Mouse (Mus musculus) left cerebral cortex, adult 18-20 months (tissue): ENCODE results near the gene Gm44965. TPM values are rescaled to one million over a fixed set of nuclear protein-coding genes. Genes with fewer than 3 reads are reported as not detected.
A peak's percentile ranks its signal among the peaks of the same experiment; 100 is the strongest.
"Not testable (repeated sequence)": the region's sequence is repeated elsewhere in the genome, so short reads cannot be mapped to it uniquely, and the experiment has no call there.

Experiments
- DNase-seq, 2 experiments: peaks; one replicate each; pipeline ENCODE4 v3.0.0; 2021 to 2022; ENCODE audit warnings: low spot score in 2 of 2, mixed read lengths in 1 of 2
- total RNA-seq, 2 experiments: library from RNA; stranded (reverse); gene quantifications; 2 replicates each; pipeline ENCODE4 v1.2.3; 2021

The Gm44965 gene
- total RNA-seq, 2 experiments from 2014 or later: not detected

GRCm38 (mm10) chr6:48622186-48622843 is 28.6 kb downstream of the Gm44965 start:
- not testable (repeated sequence) for DNase-seq

- DNase-seq: no peak
Observed at GRCm38 (mm10) chr6:48623460-48623859, 29.7 kb downstream of the Gm44965 start.

GRCm38 (mm10) chr6:48626464-48626863 is 32.7 kb downstream of the Gm44965 start, which contains the start of gene AI854703:
AI854703 (plus strand) TSS chr6:48626764.
- peak in 1 of 2 experiments; percentile 13 for DNase-seq

DNA sequence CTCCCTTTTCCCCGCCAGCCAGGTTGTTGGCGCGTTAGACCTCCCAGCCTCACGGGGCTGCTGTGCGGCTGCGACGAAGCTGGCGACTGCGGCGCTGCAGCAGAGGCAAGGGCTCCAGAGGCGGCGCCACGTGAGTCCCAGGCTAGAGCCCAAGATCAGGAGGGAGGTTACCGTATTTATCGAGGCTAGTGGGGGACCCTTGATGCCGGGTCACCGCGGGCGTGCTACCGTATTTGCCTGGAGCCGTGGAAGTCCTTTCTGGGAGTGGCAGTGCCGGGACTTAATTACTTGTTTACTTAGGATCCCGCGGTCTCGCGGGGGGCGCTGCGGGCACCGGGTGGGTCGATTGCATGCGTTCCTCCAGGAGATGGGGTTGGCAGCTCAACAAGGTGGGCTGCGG is 33.2 kb downstream of the Gm44965 start:
- peak; percentile 65 to 77 for DNase-seq

DNA sequence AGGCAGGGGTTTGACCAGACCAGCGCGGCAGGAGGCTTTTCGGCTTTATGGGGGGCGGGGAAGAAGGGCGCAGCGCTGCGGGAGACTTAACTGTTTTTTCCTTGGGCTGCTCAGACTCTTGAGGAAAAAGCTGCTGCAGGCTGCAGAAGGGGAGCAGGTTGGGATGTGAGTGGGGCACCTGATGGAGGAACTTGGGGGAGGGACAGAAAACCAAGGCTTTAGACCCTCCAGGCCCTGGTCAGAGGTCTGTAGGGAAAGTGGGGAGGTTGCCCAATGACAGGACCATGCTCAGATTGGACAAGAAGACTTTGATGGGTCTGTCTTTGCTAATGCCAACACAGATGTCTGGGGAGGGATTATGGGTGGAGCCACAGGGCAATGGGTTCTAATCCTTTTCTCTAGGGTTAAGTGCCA is 33.8 kb downstream of the Gm44965 start:
- DNase-seq: peak; percentile 25 to 33

GRCm38 (mm10) chr6:48628377-48628776 is 34.6 kb downstream of the Gm44965 start:
- DNase-seq: no peak

DNA sequence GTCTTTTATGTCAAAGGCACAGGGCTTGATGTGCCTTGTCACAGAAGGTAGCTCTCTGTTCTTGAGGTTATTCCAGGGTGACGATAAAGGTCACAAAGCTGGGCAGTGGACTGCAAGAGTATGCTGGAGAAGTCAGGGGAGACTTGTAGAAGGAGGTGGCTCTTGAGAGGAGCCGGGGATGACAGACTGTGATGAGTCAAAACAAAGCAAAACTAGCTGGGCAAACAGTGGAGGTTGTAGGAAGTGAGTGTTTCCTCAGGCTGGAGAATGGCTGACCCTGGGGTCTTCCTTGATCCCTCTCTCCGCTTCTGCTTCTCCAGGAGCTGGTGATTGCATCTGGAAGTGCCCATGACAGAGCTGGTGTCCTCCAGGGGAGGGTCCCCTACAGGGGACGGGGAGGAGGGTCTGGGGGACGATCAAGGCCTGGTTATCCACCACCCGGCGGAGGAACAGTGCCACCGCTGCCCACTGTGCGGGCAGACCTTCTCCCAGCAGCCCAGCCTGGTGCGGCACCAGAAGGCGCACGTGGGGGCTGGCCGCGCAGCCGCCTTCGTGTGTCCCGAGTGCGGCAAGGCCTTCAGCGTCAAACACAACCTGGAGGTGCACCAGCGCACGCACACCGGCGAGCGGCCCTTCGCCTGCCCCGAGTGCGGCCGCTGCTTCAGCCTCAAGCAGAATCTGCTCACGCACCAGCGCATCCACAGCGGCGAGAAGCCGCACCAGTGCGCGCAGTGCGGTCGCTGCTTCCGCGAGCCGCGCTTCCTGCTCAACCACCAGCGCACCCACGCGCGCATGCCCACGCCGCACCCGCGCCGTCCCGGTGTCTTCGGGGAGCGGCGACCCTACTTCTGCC is 35.3 kb downstream of the Gm44965 start:
- DNase-seq: peak; percentile 59 to 70

DNA sequence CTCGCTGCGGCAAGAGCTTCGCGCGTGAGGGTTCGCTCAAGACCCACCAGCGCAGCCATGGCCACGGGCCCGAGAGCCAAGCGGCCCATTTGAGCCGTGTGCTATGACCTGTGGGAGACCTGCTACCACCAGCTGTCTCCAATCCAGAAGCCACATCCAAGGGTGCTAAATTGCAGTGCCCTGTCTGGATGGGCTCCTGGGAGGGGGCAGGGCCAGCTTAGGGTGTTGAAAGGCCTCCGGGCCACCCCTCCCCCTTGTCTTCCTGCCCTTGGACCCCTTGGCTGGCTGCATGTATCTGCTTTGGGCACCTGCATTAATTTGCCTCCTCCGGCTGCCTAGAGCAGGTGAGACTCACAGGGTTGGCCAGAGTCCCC is 35.9 kb downstream of the Gm44965 start:
- no peak for DNase-seq

DNA sequence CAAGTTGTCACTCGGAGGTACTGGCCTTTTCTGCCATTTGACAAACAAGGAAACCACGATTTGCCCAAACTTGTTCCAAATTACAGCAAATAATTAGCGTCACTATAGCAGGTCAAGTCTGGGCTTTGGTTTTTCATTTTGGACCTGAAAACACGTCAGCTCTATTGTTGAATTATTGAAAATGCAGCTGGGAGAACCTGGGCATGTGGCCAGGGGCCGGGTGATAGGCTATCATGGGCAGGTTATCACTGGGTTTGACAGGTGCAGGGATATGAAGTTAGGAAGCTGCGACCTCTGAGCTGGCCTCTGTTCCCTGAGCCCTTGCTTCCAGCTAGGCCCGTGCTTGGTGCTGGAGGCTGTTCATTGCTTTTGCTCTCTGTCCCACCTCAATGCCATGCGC is 37.1 kb downstream of the Gm44965 start:
- no peak for DNase-seq

GRCm38 (mm10) chr6:48635105-48635504 is 41.4 kb downstream of the Gm44965 start:
- no peak for DNase-seq

DNA sequence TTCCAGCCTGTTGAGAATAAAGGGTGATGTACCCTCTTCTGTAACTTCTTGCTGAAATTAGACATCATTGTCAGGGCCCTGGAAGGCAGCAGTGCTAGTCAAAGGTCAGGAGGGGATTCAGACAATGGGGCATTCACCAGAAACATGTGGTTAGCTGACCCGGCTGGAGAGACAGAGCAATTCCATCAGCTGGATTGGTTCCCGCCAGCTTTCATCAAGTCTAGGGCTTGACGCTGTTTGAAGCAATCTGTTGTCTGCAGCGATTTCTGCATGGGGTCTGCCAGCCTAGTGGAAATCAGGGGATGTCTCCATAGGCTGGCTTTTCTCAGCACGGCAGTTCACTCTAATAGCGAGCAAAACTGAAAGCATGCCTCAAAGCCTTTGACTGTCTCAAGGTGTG is 42.8 kb downstream of the Gm44965 start:
- DNase-seq: no peak

GRCm38 (mm10) chr6:48637811-48638500 is 44.2 kb downstream of the Gm44965 start:
- DNase-seq: no peak

GRCm38 (mm10) chr6:48638553-48638952 is 44.8 kb downstream of the Gm44965 start:
- no peak for DNase-seq

- DNase-seq: no peak
Observed at GRCm38 (mm10) chr6:48641391-48641790, 47.6 kb downstream of the Gm44965 start.

GRCm38 (mm10) chr6:48642764-48643292 is 49.1 kb downstream of the Gm44965 start:
- peak in 1 of 2 experiments; percentile 55 for DNase-seq

GRCm38 (mm10) chr6:48645660-48646308 is 52.0 kb downstream of the Gm44965 start:
- DNase-seq: peak; percentile 67 to 72

- DNase-seq: no peak
Observed at GRCm38 (mm10) chr6:48646309-48646690, 52.6 kb downstream of the Gm44965 start.

GRCm38 (mm10) chr6:48646995-48647394 is 53.3 kb downstream of the Gm44965 start, which contains the start of gene Gimap8:
Gimap8 (plus strand) TSS chr6:48647234.
- no peak for DNase-seq

DNA sequence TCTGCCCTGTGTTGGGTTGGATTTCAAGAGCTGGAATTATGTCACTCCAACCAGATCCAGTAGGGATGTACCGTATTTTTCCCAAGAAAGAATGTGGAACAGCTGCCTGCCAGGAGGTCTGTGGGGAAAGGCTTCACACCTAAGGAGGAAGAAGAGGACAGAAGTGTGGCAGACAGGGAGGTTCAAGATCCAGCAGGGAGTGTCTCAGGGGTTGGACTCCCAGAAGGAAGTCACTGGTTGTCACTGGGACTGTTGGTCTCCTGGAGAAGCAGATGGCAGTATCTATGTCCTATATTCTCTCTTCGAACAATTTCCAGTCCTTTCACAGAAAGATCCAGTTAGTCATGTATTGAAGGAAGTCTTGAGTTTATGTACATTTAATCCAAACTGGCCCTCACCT is 53.9 kb downstream of the Gm44965 start:
- no peak for DNase-seq

GRCm38 (mm10) chr6:48648779-48649178 is 55.0 kb downstream of the Gm44965 start:
- no peak for DNase-seq

DNA sequence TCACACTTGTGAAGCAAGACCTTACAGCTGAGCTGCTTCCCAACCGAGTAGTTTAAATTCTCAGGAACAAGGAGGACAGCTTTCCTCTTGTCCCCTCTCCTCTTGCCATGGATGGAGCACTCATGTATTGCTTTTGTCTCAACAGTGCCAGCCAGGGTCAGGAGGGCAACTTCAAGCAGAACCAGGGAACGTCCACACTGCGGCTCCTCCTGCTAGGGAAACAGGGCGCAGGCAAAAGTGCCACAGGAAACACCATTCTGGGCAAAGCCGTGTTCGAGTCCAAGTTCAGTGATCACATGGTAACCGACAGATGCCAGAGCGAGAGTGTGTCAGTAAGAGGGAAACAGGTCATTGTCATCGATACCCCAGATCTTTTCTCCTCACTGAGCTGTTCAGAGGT is 56.3 kb downstream of the Gm44965 start:
- no peak for DNase-seq
